ENCODE assay signal across 11 mouse cellular contexts in the genomic region with DNA sequence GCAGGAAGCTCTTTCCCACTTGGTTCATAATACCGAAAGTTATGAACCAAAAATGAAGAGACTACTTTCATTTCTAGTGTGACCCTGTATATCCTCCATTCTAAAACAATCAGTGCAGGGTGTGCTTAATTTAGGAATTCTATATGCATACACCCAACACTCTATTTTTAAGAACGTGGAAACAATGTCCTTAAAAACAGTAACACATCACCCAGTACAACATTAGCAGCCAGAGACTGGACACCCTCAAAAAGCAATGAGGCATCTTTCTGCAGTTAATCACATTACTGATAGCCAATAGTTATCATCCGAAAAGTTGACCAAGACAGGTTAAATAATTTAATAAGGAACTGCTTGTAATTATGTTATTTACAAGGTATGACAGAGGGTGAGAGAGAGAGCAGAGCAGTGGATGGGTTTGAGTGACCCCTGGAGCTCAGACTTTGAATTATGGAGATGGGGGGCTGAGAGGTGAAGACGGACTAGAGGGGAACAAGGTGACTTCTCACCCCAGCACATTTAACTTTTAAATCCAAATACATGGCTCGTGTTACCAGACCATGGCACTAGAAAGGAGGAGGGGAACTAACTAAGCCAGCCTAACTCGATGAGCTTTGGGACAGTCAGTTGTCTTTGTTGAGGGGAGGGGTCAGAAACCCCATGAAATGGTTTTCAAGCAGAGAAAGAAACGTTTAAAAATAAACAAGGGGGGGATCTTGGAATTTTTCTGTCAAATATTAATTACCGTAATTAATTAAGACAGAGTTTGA. TPM values are rescaled to one million over a fixed set of nuclear protein-coding genes. Genes with fewer than 3 reads are reported as not detected.
DNase-seq lines count a peak whose midpoint lies in the region; ATAC-seq lines count a peak whose summit lies in the region.
"Had no signal": no experiment of that assay in that cellular context is flagged by ENCODE, and none has a peak within 500 bp of the region (broad histone marks: within the 10 kb centered on the region; RNA-seq: fewer than 3 reads in every experiment).

No protein-coding gene starts in this region.

- H3K27me3 ChIP-seq in kidney, embryonic 15.5 days, result peaks cover 98% of the 10 kb centered on the region
- H3K27me3 ChIP-seq in embryonic facial prominence, embryonic 14.5 days (replicated peaks; ENCODE audit: control insufficient read depth, insufficient read depth, low read length), result peaks cover 48% of the 10 kb centered on the region
- H3K27me3 ChIP-seq in intestine, embryonic 16.5 days (replicated peaks; ENCODE audit: control insufficient read depth, insufficient read depth, low read length), result peaks cover 70% of the 10 kb centered on the region
- peaks cover 51% of the 10 kb centered on the region for H3K27me3 ChIP-seq in stomach, embryonic 14.5 days (ENCODE audit: control insufficient read depth, insufficient read depth, low read length)

- no peak for DNase-seq in kidney, adult 11 months
- no peak for DNase-seq in embryonic facial prominence, embryonic 14.5 days (ENCODE audit: low spot score)
- DNase-seq in spleen, postnatal 10 days (ENCODE audit: low spot score in 2 of 2), result no peak
- no peak for DNase-seq in adrenal gland, adult 2 months
- DNase-seq in cerebellum, postnatal 25 days, result no peak
- DNase-seq: cerebellum, adult 11-12 months; thymus, postnatal 25 days had no signal

- H3K27ac ChIP-seq in kidney, embryonic 15.5 days, result no peak overlapping the region
- H3K27ac ChIP-seq in embryonic facial prominence, embryonic 14.5 days (replicated peaks; ENCODE audit: low read depth, low read length), result peak overlapping the region; percentile 87
- no peak overlapping the region for H3K27ac ChIP-seq in intestine, embryonic 16.5 days (ENCODE audit: low read length)
- H3K27ac ChIP-seq in stomach, embryonic 14.5 days (ENCODE audit: low read length), result no peak overlapping the region

- ATAC-seq in kidney, embryonic 15.5 days (replicated peaks; ENCODE audit: low FRiP score), result no peak
- ATAC-seq in embryonic facial prominence, embryonic 14.5 days (ENCODE audit: low read depth), result no peak
- ATAC-seq in intestine, embryonic 16.5 days, result no peak
- no peak for ATAC-seq in stomach, embryonic 14.5 days (ENCODE audit: insufficient number of reproducible peaks, insufficient read depth, low FRiP score, low read depth)

- H3K9ac ChIP-seq in kidney, embryonic 15.5 days, result no peak overlapping the region
- H3K9ac ChIP-seq in embryonic facial prominence, embryonic 14.5 days (ENCODE audit: low read depth, low read length), result peak overlapping the region; percentile 91
- H3K9ac ChIP-seq in intestine, embryonic 16.5 days (ENCODE audit: low read depth, low read length), result no peak overlapping the region
- no peak overlapping the region for H3K9ac ChIP-seq in stomach, embryonic 14.5 days (replicated peaks; ENCODE audit: low read depth, low read length)

- H3K9me3 ChIP-seq in kidney, embryonic 15.5 days (replicated peaks), result no peaks in the 10 kb centered on the region
- H3K9me3 ChIP-seq in embryonic facial prominence, embryonic 14.5 days (ENCODE audit: control insufficient read depth, low read length), result no peaks in the 10 kb centered on the region
- H3K9me3 ChIP-seq in intestine, embryonic 16.5 days (ENCODE audit: control insufficient read depth, low read length), result no peaks in the 10 kb centered on the region
- H3K9me3 ChIP-seq in stomach, embryonic 14.5 days (ENCODE audit: control insufficient read depth, low read depth, low read length), result no peaks in the 10 kb centered on the region

- H3K4me3 ChIP-seq in kidney, embryonic 15.5 days (replicated peaks), result peak overlapping the region; percentile 62
- H3K4me3 ChIP-seq in embryonic facial prominence, embryonic 14.5 days (ENCODE audit: low read depth, low read length), result peak overlapping the region; percentile 77
- peak overlapping the region; percentile 18 for H3K4me3 ChIP-seq in intestine, embryonic 16.5 days (ENCODE audit: low read length)
- H3K4me3 ChIP-seq in stomach, embryonic 14.5 days (ENCODE audit: low read depth, low read length), result peak overlapping the region; percentile 23; the same call in 1 of the 2 replicates

- 9% methylated on average over 8 of the region's 8 CpGs for WGBS in kidney, embryonic 15.5 days
- 9% methylated on average over 8 of the region's 8 CpGs for WGBS in embryonic facial prominence, embryonic 14.5 days
- WGBS in intestine, embryonic 16.5 days, result 10% methylated on average over 8 of the region's 8 CpGs
- WGBS in stomach, embryonic 14.5 days, result 6% methylated on average over 8 of the region's 8 CpGs

- H3K36me3 ChIP-seq in kidney, embryonic 15.5 days, result no peaks in the 10 kb centered on the region
- H3K36me3 ChIP-seq in embryonic facial prominence, embryonic 14.5 days (ENCODE audit: control insufficient read depth, insufficient read depth, low read length), result no peaks in the 10 kb centered on the region
- H3K36me3 ChIP-seq in intestine, embryonic 16.5 days (ENCODE audit: control insufficient read depth, insufficient read depth, low read length), result no peaks in the 10 kb centered on the region
- H3K36me3 ChIP-seq in stomach, embryonic 14.5 days (ENCODE audit: control insufficient read depth, insufficient read depth, low read length), result no peaks in the 10 kb centered on the region
- H3K36me3 ChIP-seq: G1E had no signal

- peaks cover 50% of the 10 kb centered on the region for H3K4me1 ChIP-seq in kidney, embryonic 15.5 days
- H3K4me1 ChIP-seq in embryonic facial prominence, embryonic 14.5 days (ENCODE audit: control insufficient read depth, insufficient read depth, low read length), result peaks cover 4% of the 10 kb centered on the region; the same call in 1 of the 2 replicates
- peaks cover 29% of the 10 kb centered on the region for H3K4me1 ChIP-seq in intestine, embryonic 16.5 days (ENCODE audit: control insufficient read depth, insufficient read depth, low read length)
- H3K4me1 ChIP-seq in stomach, embryonic 14.5 days (ENCODE audit: control insufficient read depth, insufficient read depth, low read length), result peaks cover 12% of the 10 kb centered on the region; the same call in 1 of the 2 replicates

- peak overlapping the region; percentile 74 for H3K4me2 ChIP-seq in kidney, embryonic 15.5 days
- peak overlapping the region; percentile 84 for H3K4me2 ChIP-seq in embryonic facial prominence, embryonic 14.5 days (ENCODE audit: low read depth, low read length)
- H3K4me2 ChIP-seq in intestine, embryonic 16.5 days (ENCODE audit: low read depth, low read length), result no peak overlapping the region
- H3K4me2 ChIP-seq in stomach, embryonic 14.5 days (replicated peaks; ENCODE audit: low read depth, low read length), result peak overlapping the region; percentile 39; the same call in 1 of the 2 replicates

RNA-seq across cellular contexts. Expression of a gene that starts 2.7 kb away (rescaled TPM):
- 1.5 and 1.6 TPM in 2 replicates for polyA plus RNA-seq in kidney, embryonic 15.5 days (2015; fragmentation: Nextera tagmentation; extraction: Ambion mirVana)
- polyA plus RNA-seq in embryonic facial prominence, embryonic 14.5 days (2014; fragmentation: Nextera tagmentation; extraction: Ambion mirVana), result 7.4 and 9.1 TPM in 2 replicates
- 0.22 and 0.43 TPM in 2 replicates for polyA plus RNA-seq in intestine, embryonic 16.5 days (2015; fragmentation: Nextera tagmentation; extraction: Ambion mirVana)
- polyA plus RNA-seq in stomach, embryonic 14.5 days (2014; fragmentation: Nextera tagmentation; extraction: Ambion mirVana), result 1.6 and 1.9 TPM in 2 replicates
- 1 to 10 TPM; 4.5 to 8.7 TPM for total RNA-seq in adrenal gland, adult 2 months (2021)
- polyA plus RNA-seq in adrenal gland, adult 2 months (2012; rRNA removed), result 3.7 and 5.0 TPM in 2 replicates
- polyA plus RNA-seq: G1E had no signal

Comparison
In these comparisons a context has a peak if more than half of its experiments do, and no peak if none do; other contexts are left out.
1. H3K4me3 ChIP-seq: peak in every context shown above with its lines; median percentile 77 in embryonic facial prominence, embryonic 14.5 days; 62 in kidney, embryonic 15.5 days; 23 in stomach, embryonic 14.5 days; 18 in intestine, embryonic 16.5 days.